Mouse (Mus musculus) frontal cortex, adult 2 months (tissue): ENCODE data around the gene Mreg. TPM values are rescaled to one million over a fixed set of nuclear protein-coding genes. Genes with fewer than 3 reads are reported as not detected.

Source experiments
- DNase-seq, 2 experiments: peaks; one replicate each; pipeline ENCODE4 v3.0.0; 2022; ENCODE audit warnings: low spot score in 1 of 2; ENCODE audit errors: extremely low spot score in 1 of 2
- polyA plus RNA-seq: library from polyadenylated mRNA; depleted of rRNA; stranded (reverse); fragments of >200 nt; gene quantifications from 2 replicates; pipeline ENCODE4 v1.2.3, GENCODE M21; 2012; rRNA removed

The Mreg gene
- polyA plus RNA-seq, 1 experiment: 3.3 TPM

GRCm38 (mm10) chr1:72141893-72142480 lies 70.1 kb downstream of the Mreg start:
- peak in 1 of 2 experiments; percentile 75 for DNase-seq

GRCm38 (mm10) chr1:72136101-72136500 lies 76.0 kb downstream of the Mreg start:
- no peak for DNase-seq

- no peak for DNase-seq
Observed at GRCm38 (mm10) chr1:72134534-72134933, 77.6 kb downstream of the Mreg start.

- DNase-seq: peak; percentile 58 to 97
Observed at GRCm38 (mm10) chr1:72123434-72124297, 88.4 kb downstream of the Mreg start.

- DNase-seq: no peak
Observed at GRCm38 (mm10) chr1:72121608-72122185, 90.4 kb downstream of the Mreg start.

GRCm38 (mm10) chr1:72119981-72120380 lies 92.1 kb downstream of the Mreg start:
- DNase-seq: no peak

GRCm38 (mm10) chr1:72114206-72114605 lies 97.9 kb downstream of the Mreg start:
- DNase-seq: no peak

Other genes starting within 250 kb of the Mreg start
- gene Pecr, start 72.0 kb upstream of the Mreg start, polyA plus RNA-seq: 7.6 and 8.6 TPM in 2 replicates
- gene Tmem169, start 72.1 kb upstream of the Mreg start, polyA plus RNA-seq: 19.6 and 20.4 TPM in 2 replicates
- gene Xrcc5, start 95.1 kb upstream of the Mreg start, polyA plus RNA-seq: 10.3 and 10.9 TPM in 2 replicates